Mouse (Mus musculus) liver, adult 2 months (tissue): ENCODE measurements around the gene Tmem212. TPM values are rescaled to one million over a fixed set of nuclear protein-coding genes. Genes with fewer than 3 reads are reported as not detected.

Experiments used
- DNase-seq: peaks from one replicate; pipeline ENCODE4 v3.0.0-alpha.2; 2011; ENCODE audit warnings: low read depth, low spot score; ENCODE audit errors: extremely low read depth
- H3K27ac ChIP-seq: fragments of 200-500 bp; replicated peaks from 2 replicates; pipeline ENCODE4 v1.5.1; 2012; ENCODE audit warnings: low read depth, mild to moderate bottlenecking, control low read depth, inconsistent platforms, low read length; ENCODE audit not compliant: insufficient read depth
- H3K27me3 ChIP-seq: fragments of 200-500 bp; 2 replicates; pipeline ENCODE4 v1.6.1; 2012; ENCODE audit warnings: mild to moderate bottlenecking, moderate library complexity, low read length, inconsistent platforms; ENCODE audit not compliant: control insufficient read depth, insufficient read depth
- H3K36me3 ChIP-seq: fragments of 200-500 bp; 2 replicates; pipeline ENCODE4 v1.6.1; 2012; ENCODE audit warnings: low read length, inconsistent platforms; ENCODE audit not compliant: control insufficient read depth, insufficient read depth
- H3K4me1 ChIP-seq: fragments of 200-500 bp; 2 replicates; pipeline ENCODE4 v1.6.1; 2011; ENCODE audit warnings: low read length; ENCODE audit not compliant: control insufficient read depth, insufficient read depth
- H3K4me3 ChIP-seq: fragments of 200-500 bp; 2 replicates; pipeline ENCODE4 v1.5.1; 2011; ENCODE audit warnings: low read depth, mild to moderate bottlenecking, control low read depth, low read length, moderate library complexity; ENCODE audit not compliant: insufficient read depth
- H3K79me2 ChIP-seq: fragments of 200-500 bp; 2 replicates; pipeline ENCODE4 v1.6.1; 2012; ENCODE audit warnings: inconsistent platforms, mild to moderate bottlenecking, low read length, moderate library complexity; ENCODE audit not compliant: control insufficient read depth, insufficient read depth
- H3K9ac ChIP-seq: fragments of 200-500 bp; 2 replicates; pipeline ENCODE4 v1.6.1; 2012; ENCODE audit warnings: low read depth, mild to moderate bottlenecking, control low read depth, inconsistent platforms, low read length
- CTCF ChIP-seq: fragments of 200-500 bp; IDR thresholded peaks from 2 replicates; pipeline ENCODE4 v1.5.1; 2011; ENCODE audit warnings: low read depth, low read length, control low read depth
- POLR2A ChIP-seq: fragments of 200-500 bp; IDR thresholded peaks from 2 replicates; pipeline ENCODE4 v1.6.1; 2011; ENCODE audit warnings: low read length, control low read depth; ENCODE audit not compliant: insufficient read depth; ENCODE audit errors: extremely low read depth
- whole genome bisulfite sequencing: fragments of 180-500 bp; shearing (Covaris S2); methylation state at CpG from one replicate; pipeline ENCODE4 v1.1.7; 2018; 5-methylcytosine and 5-hydroxymethylcytosine counted together
- polyA plus RNA-seq: library from polyadenylated mRNA; depleted of rRNA; stranded (reverse); fragments of >200 nt; gene quantifications from 2 replicates; pipeline ENCODE4 v1.2.3, GENCODE M21; 2012
- total RNA-seq: library from RNA; depleted of rRNA; stranded (reverse); fragments of >200 nt; gene quantifications from 2 replicates; pipeline ENCODE4 v1.2.3, GENCODE M21; 2014

The Tmem212 gene
- total and polyA plus RNA-seq, 2 experiments, result not detected

- TF ChIP-seq CTCF, result no peak
- no peak for TF ChIP-seq POLR2A
- Histone ChIP-seq H3K36me3 (no peaks in the 10 kb centered on the region), H3K27me3 (no peaks in the 10 kb centered on the region), H3K27ac (no peak overlapping the region), H3K4me1 (no peaks in the 10 kb centered on the region), H3K4me3 (no peak overlapping the region), H3K79me2 (no peaks in the 10 kb centered on the region), H3K9ac (no peak overlapping the region)
- no peak for DNase-seq
- WGBS, result 92% methylated on average over 4 of the region's 4 CpGs
These were observed 24.8 kb downstream of the Tmem212 start for GRCm38 (mm10) chr3:27871371-27871770.

- Histone ChIP-seq H3K27me3 (no peaks in the 10 kb centered on the region), H3K27ac (no peak overlapping the region), H3K79me2 (no peaks in the 10 kb centered on the region), H3K36me3 (no peaks in the 10 kb centered on the region), H3K4me3 (no peak overlapping the region), H3K4me1 (no peaks in the 10 kb centered on the region), H3K9ac (no peak overlapping the region)
- DNase-seq, result no peak
- TF ChIP-seq POLR2A (no peak), CTCF (no peak)
- WGBS, result 98% methylated on average over 3 of the region's 3 CpGs
These were observed 27.5 kb downstream of the Tmem212 start for GRCm38 (mm10) chr3:27868681-27869080.

- DNase-seq, result no peak
- 86% methylated on average over 3 of the region's 3 CpGs for WGBS
- no peak for TF ChIP-seq POLR2A
- no peak for TF ChIP-seq CTCF
- no peak overlapping the region for H3K27ac ChIP-seq
- H3K27me3 ChIP-seq, result no peaks in the 10 kb centered on the region
- no peak overlapping the region for H3K9ac ChIP-seq
- H3K4me1 ChIP-seq, result peaks cover 3% of the 10 kb centered on the region
- H3K36me3 ChIP-seq, result no peaks in the 10 kb centered on the region
- no peak overlapping the region for H3K4me3 ChIP-seq
- H3K79me2 ChIP-seq, result no peaks in the 10 kb centered on the region
These were observed 28.4 kb downstream of the Tmem212 start for GRCm38 (mm10) chr3:27867731-27868130.

GRCm38 (mm10) chr3:27862821-27863740 lies 33.1 kb downstream of the Tmem212 start:
- Histone ChIP-seq H3K27me3 (no peaks in the 10 kb centered on the region), H3K4me1 (peaks cover 14% of the 10 kb centered on the region), H3K4me3 (peak overlapping the region; percentile 20), H3K36me3 (no peaks in the 10 kb centered on the region), H3K79me2 (no peaks in the 10 kb centered on the region), H3K9ac (peak overlapping the region; percentile 40), H3K27ac (peak overlapping the region; percentile 47)
- peak; percentile 87 for DNase-seq
- 8% methylated on average over 16 of the region's 16 CpGs for WGBS
- TF ChIP-seq POLR2A, result 0 out of 2 replicates have a peak, but pooled peaks have one; percentile 25
- no peak for TF ChIP-seq CTCF

- DNase-seq, result peak; percentile 80
These were observed 34.6 kb downstream of the Tmem212 start for GRCm38 (mm10) chr3:27861601-27862000.

GRCm38 (mm10) chr3:27861086-27861485 lies 35.1 kb downstream of the Tmem212 start:
- DNase-seq, result no peak
- Histone ChIP-seq H3K9ac (no peak overlapping the region), H3K4me1 (peaks cover 14% of the 10 kb centered on the region), H3K4me3 (no peak overlapping the region), H3K36me3 (no peaks in the 10 kb centered on the region), H3K27ac (no peak overlapping the region), H3K79me2 (no peaks in the 10 kb centered on the region), H3K27me3 (no peaks in the 10 kb centered on the region)
- TF ChIP-seq CTCF, result no peak
- WGBS, result 94% methylated on average over 6 of the region's 6 CpGs

More at GRCm38 (mm10) chr3:27861601-27862000, 34.6 kb downstream of the Tmem212 start:
- no peaks in the 10 kb centered on the region for H3K27me3 ChIP-seq
- no peak overlapping the region for H3K4me3 ChIP-seq
- no peaks in the 10 kb centered on the region for H3K36me3 ChIP-seq
- no peak for TF ChIP-seq POLR2A
- 0 out of 2 replicates have a peak, but pooled peaks have one; percentile 12 for TF ChIP-seq CTCF
- H3K4me1 ChIP-seq, result peaks cover 14% of the 10 kb centered on the region
- H3K27ac ChIP-seq, result no peak overlapping the region
- no peaks in the 10 kb centered on the region for H3K79me2 ChIP-seq
- 40% methylated on average over 6 of the region's 6 CpGs for WGBS
- no peak overlapping the region for H3K9ac ChIP-seq
